Mouse (Mus musculus): ENCODE data around the gene Cct6b.
"Not testable (repeated sequence)": the region's sequence is repeated elsewhere in the genome, so short reads cannot be mapped to it uniquely, and the experiment has no call there.

Gene Cct6b

GRCm38 (mm10) chr11:82705082-82705481, 59.0 kb downstream of the Cct6b start:
- DNase-seq (ENCODE audit: low spot score), result no peak

- DNase-seq (ENCODE audit: low spot score), result no peak
These were observed 64.2 kb downstream of the Cct6b start for GRCm38 (mm10) chr11:82699865-82700410.

GRCm38 (mm10) chr11:82695930-82696329, 68.2 kb downstream of the Cct6b start:
- DNase-seq (ENCODE audit: low spot score), result no peak

GRCm38 (mm10) chr11:82694947-82695346, 69.2 kb downstream of the Cct6b start:
- not testable (repeated sequence) for DNase-seq (ENCODE audit: low spot score)

- no peak for DNase-seq (ENCODE audit: low spot score)
These were observed 71.5 kb downstream of the Cct6b start for GRCm38 (mm10) chr11:82692668-82693067.

- DNase-seq (ENCODE audit: low spot score), result no peak
These were observed 73.6 kb downstream of the Cct6b start for GRCm38 (mm10) chr11:82690476-82690875.

- no peak for DNase-seq (ENCODE audit: low spot score)
These were observed 76.5 kb downstream of the Cct6b start for GRCm38 (mm10) chr11:82687668-82688067.

GRCm38 (mm10) chr11:82684676-82685075, 79.4 kb downstream of the Cct6b start:
- peak; percentile 31 for DNase-seq (ENCODE audit: low spot score)

GRCm38 (mm10) chr11:82683765-82684505, 80.2 kb downstream of the Cct6b start:
- DNase-seq (ENCODE audit: low spot score), result no peak

GRCm38 (mm10) chr11:82678561-82678960, 85.6 kb downstream of the Cct6b start:
- DNase-seq (ENCODE audit: low spot score), result no peak

Data from left cerebral cortex, adult 11 months (tissue).